Mouse (Mus musculus) CD4-positive, CD25-positive, alpha-beta regulatory T cell, adult 4 months (primary cell): ENCODE measurements around the gene Slc5a6. TPM values are rescaled to one million over a fixed set of nuclear protein-coding genes. Genes with fewer than 3 reads are reported as not detected.
"Not testable (repeated sequence)": the region's sequence is repeated elsewhere in the genome, so short reads cannot be mapped to it uniquely, and the experiment has no call there.

Experiments
- ATAC-seq: one replicate; pipeline ENCODE4 v1.8.0; 2017
- polyA plus RNA-seq, 2 experiments: library from polyadenylated mRNA; unstranded; fragments of 100-300 nt; shearing (Covaris generic); gene quantifications; one replicate each; pipeline ENCODE4 v1.2.1; 2017

The Slc5a6 gene
- polyA plus RNA-seq, 2 experiments from 2014 or later: 6.5 to 7.9 TPM

GRCm38 (mm10) chr5:31055216-31056140, 6.8 kb upstream of the Slc5a6 start:
- peak; percentile 21 for ATAC-seq

- peak; percentile 98 for ATAC-seq
These were observed 5.8 kb upstream of the Slc5a6 start, which contains the start of gene Cad for GRCm38 (mm10) chr5:31054261-31055215. Gene Cad, plus strand, starts transcription at chr5:31054780.

DNA sequence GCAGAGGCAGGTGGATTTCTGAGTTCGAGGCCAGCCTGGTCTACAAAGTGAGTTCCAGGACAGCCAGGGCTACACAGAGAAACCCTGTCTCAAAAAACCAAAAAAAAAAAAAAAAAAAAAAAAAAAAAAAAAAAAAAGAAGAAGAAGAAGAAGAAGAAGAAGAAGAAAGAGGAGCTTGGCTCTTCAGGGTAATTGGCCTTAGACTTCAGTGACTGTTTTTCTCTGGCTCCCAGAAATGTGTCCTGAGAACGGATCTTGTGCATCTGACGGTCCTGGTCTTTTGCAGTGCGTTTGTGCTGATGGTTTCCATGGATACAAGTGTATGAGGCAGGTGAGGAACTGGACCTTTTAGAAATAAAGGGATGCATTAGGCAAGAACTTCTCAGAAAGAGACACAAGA, 5.0 kb upstream of the Slc5a6 start:
- not testable (repeated sequence) for ATAC-seq

GRCm38 (mm10) chr5:31050427-31050826, 1.7 kb upstream of the Slc5a6 start:
- ATAC-seq: no peak

- peak; percentile 93 for ATAC-seq
These were observed 619 bp downstream of the Slc5a6 start, which contains the start of gene Atraid for GRCm38 (mm10) chr5:31047848-31048762. Gene Atraid, plus strand, starts transcription at chr5:31048312.

DNA sequence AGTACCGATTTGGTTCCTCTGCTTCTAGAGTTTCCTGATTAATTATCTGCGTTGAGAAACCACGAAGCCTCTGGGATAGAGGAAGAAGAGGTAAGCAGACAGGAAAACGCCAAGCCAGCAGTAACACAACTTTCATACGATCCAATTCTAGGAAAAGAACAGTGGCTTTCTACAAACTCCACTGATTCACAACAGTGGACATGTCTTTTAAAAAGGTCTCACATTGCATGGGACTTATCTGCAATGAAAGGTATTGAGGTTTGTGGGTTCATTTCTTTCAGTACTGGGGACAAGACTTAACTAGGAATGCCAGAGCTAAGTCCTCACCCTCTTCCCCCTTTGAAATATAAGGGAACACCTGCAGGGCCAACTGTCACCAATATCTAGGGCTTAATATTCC, 1.6 kb downstream of the Slc5a6 start:
- ATAC-seq: no peak

- no peak for ATAC-seq
These were observed 2.3 kb downstream of the Slc5a6 start for GRCm38 (mm10) chr5:31046416-31046815.

- no peak for ATAC-seq
These were observed 10.4 kb downstream of the Slc5a6 start for GRCm38 (mm10) chr5:31038171-31038845.

DNA sequence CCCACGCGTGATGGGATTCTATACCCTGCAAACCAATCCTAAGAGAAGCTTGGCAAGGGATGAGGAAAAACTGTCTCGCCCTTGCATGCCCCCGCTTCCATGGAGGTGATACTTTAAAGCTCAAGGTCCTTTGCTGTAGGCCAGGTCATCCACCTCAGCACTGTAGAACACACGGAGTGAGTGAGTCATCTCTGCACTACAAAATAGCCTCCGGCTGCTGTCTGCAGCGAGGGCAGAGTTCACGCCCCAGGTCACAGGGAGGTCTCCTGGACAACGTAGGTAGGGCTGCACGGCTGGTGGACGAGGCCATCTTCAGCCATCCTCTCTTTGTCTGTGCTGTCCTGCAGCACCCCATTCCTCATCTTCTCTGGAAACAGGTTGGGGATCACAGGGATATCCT, 12.2 kb downstream of the Slc5a6 start:
- not testable (repeated sequence) for ATAC-seq

GRCm38 (mm10) chr5:31034669-31035068, 14.1 kb downstream of the Slc5a6 start:
- ATAC-seq: no peak

- ATAC-seq: no peak
These were observed 17.2 kb downstream of the Slc5a6 start for GRCm38 (mm10) chr5:31031508-31031907.

GRCm38 (mm10) chr5:31030926-31031325, 17.8 kb downstream of the Slc5a6 start:
- ATAC-seq: no peak

DNA sequence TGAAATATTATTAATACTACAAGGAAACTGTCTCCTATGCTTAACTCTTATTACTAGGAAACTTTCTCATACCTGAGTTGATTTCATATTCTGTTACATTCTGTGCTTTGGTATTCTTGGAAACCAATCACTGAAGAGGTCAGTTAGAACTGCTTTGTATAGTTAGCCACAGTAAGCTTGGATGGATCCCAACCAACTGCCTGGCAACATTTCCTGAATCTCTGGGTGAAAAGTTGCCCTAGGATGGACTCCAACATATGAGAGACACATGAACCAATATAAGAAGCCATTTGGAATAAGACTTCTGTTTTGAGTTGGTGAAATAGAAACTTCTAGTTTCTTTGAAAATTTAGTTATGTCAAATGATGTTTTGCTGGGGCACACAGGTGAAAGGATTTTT, 24.1 kb downstream of the Slc5a6 start:
- no peak for ATAC-seq

GRCm38 (mm10) chr5:31023254-31023653, 25.5 kb downstream of the Slc5a6 start:
- ATAC-seq: no peak

DNA sequence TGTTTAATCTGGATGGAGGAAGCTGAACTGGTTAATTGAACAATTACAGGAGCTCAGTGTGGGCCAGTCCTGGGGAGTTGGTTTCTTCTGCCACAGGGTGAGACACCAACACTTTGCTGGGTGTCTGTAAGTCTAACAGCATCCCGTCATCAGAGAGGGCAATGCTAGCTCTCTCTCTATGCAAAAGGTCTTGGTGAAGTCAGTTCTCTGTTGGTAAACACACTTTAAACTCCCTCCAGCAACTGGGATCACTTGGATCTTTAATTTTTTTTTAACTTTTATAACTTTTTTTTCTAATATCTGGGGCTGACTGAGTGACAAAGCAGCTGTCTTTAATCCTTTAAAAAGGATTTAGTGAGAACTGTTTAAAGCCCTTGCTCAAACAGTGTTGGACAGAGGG, 26.0 kb downstream of the Slc5a6 start:
- ATAC-seq: no peak

GRCm38 (mm10) chr5:31021790-31022189, 26.9 kb downstream of the Slc5a6 start:
- ATAC-seq: not testable (repeated sequence)

DNA sequence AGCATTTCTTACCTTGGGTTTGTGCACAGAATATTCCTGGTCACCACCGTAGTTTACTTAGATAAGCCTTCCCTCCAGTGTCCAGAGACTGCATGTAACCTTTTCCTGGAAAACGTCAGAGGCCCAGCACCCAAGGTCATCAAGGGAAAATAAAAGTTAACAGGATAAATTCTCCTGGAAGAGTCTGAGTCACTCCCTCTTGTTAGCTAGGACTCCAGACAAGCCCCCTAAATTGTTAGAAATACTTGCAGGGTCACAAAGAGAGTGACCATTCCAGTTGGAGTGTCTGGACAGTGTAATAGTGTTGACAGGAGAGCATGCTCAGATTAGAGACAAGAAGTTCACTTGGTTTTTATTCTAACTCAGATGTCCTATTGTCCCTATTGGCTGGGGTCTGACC, 32.8 kb downstream of the Slc5a6 start:
- no peak for ATAC-seq

- ATAC-seq: peak; percentile 100
These were observed 36.0 kb downstream of the Slc5a6 start for GRCm38 (mm10) chr5:31012737-31013136.

- ATAC-seq: peak; percentile 97
These were observed 44.5 kb downstream of the Slc5a6 start for GRCm38 (mm10) chr5:31004184-31004583.

DNA sequence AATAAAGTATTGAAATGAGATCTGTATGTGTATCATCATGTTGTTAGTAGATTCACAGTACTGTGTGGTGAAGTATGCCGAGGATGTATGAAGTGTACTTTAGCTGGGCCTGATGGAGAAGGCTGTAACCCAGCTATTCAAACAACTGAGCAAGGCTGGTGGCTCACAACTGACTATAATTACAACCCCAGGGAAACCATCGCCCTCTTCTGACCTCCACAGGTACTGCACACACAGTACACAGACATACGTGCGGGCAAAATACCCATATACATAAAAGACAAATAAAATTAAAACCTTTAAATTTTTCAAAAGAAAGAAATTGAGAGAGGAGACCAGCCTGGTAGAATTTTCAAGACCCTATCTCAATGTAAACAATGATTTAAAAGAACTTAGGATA, 47.2 kb downstream of the Slc5a6 start:
- ATAC-seq: no peak

GRCm38 (mm10) chr5:31000993-31001392, 47.7 kb downstream of the Slc5a6 start:
- ATAC-seq: no peak
